Mouse (Mus musculus): Measurements from ENCODE around the gene Wdr62. TPM values are rescaled to one million over a fixed set of nuclear protein-coding genes. Genes with fewer than 3 reads are reported as not detected.

Wdr62 gene
- polyA plus RNA-seq, 1 experiment from 2014 or later = 9.7 TPM

GRCm38 (mm10) chr7:30289714-30290399 is 9.6 kb upstream of the Wdr62 start:
- WGBS = 55% methylated on average over 10 of the region's 10 CpGs
- H3K27ac ChIP-seq (ENCODE audit: low read length) = no peak overlapping the region
- H3K4me3 ChIP-seq (ENCODE audit: low read length) = no peak overlapping the region
- H3K27me3 ChIP-seq (ENCODE audit: insufficient read depth, low read length) = no peaks in the 10 kb centered on the region
- no peak overlapping the region for H3K9ac ChIP-seq (replicated peaks; ENCODE audit: low read length)
- H3K4me1 ChIP-seq (ENCODE audit: insufficient read depth, low read length) = peaks cover 7% of the 10 kb centered on the region
- H3K9me3 ChIP-seq (ENCODE audit: low read length) = no peaks in the 10 kb centered on the region
- H3K36me3 ChIP-seq (ENCODE audit: insufficient read depth, low read length) = no peaks in the 10 kb centered on the region
- no peak overlapping the region for H3K4me2 ChIP-seq (replicated peaks; ENCODE audit: low read depth, low read length)
- ATAC-seq (ENCODE audit: low FRiP score, low TSS enrichment) = peak; percentile 47; the same call in 1 of the 2 replicates

GRCm38 (mm10) chr7:30289071-30289713 is 9.0 kb upstream of the Wdr62 start:
- H3K9me3 ChIP-seq (ENCODE audit: low read length) = no peaks in the 10 kb centered on the region
- peak; percentile 10; the same call in 1 of the 2 replicates for ATAC-seq (ENCODE audit: low FRiP score, low TSS enrichment)
- WGBS = 68% methylated on average over 7 of the region's 7 CpGs
- H3K4me1 ChIP-seq (ENCODE audit: insufficient read depth, low read length) = peaks cover 7% of the 10 kb centered on the region
- H3K27me3 ChIP-seq (ENCODE audit: insufficient read depth, low read length) = no peaks in the 10 kb centered on the region
- H3K9ac ChIP-seq (replicated peaks; ENCODE audit: low read length) = no peak overlapping the region
- H3K4me2 ChIP-seq (replicated peaks; ENCODE audit: low read depth, low read length) = no peak overlapping the region
- H3K4me3 ChIP-seq (ENCODE audit: low read length) = no peak overlapping the region
- H3K27ac ChIP-seq (ENCODE audit: low read length) = no peak overlapping the region
- H3K36me3 ChIP-seq (ENCODE audit: insufficient read depth, low read length) = no peaks in the 10 kb centered on the region

GRCm38 (mm10) chr7:30288046-30288445 is 7.8 kb upstream of the Wdr62 start:
- Histone ChIP-seq H3K4me3 (ENCODE audit: low read length) (no peak overlapping the region), H3K27me3 (ENCODE audit: insufficient read depth, low read length) (no peaks in the 10 kb centered on the region), H3K9me3 (ENCODE audit: low read length) (no peaks in the 10 kb centered on the region), H3K27ac (ENCODE audit: low read length) (no peak overlapping the region), H3K36me3 (ENCODE audit: insufficient read depth, low read length) (no peaks in the 10 kb centered on the region), H3K4me2 (replicated peaks; ENCODE audit: low read depth, low read length) (no peak overlapping the region), H3K9ac (replicated peaks; ENCODE audit: low read length) (no peak overlapping the region), H3K4me1 (ENCODE audit: insufficient read depth, low read length) (peaks cover 7% of the 10 kb centered on the region)
- no peak for ATAC-seq (ENCODE audit: low FRiP score, low TSS enrichment)
- WGBS = 64% methylated on average over 6 of the region's 6 CpGs

- H3K36me3 ChIP-seq (ENCODE audit: insufficient read depth, low read length) = no peaks in the 10 kb centered on the region
- H3K4me1 ChIP-seq (ENCODE audit: insufficient read depth, low read length) = peaks cover 7% of the 10 kb centered on the region
- H3K9me3 ChIP-seq (ENCODE audit: low read length) = no peaks in the 10 kb centered on the region
- H3K27ac ChIP-seq (ENCODE audit: low read length) = no peak overlapping the region
- H3K9ac ChIP-seq (replicated peaks; ENCODE audit: low read length) = no peak overlapping the region
- no peaks in the 10 kb centered on the region for H3K27me3 ChIP-seq (ENCODE audit: insufficient read depth, low read length)
- H3K4me2 ChIP-seq (replicated peaks; ENCODE audit: low read depth, low read length) = no peak overlapping the region
- no peak overlapping the region for H3K4me3 ChIP-seq (ENCODE audit: low read length)
- no peak for ATAC-seq (ENCODE audit: low FRiP score, low TSS enrichment)
- 61% methylated on average over 8 of the region's 8 CpGs for WGBS
These were observed 6.6 kb upstream of the Wdr62 start for GRCm38 (mm10) chr7:30286701-30287410.

GRCm38 (mm10) chr7:30282740-30283139 is 2.5 kb upstream of the Wdr62 start:
- Histone ChIP-seq H3K36me3 (ENCODE audit: insufficient read depth, low read length) (no peaks in the 10 kb centered on the region), H3K27ac (ENCODE audit: low read length) (no peak overlapping the region), H3K4me1 (ENCODE audit: insufficient read depth, low read length) (peaks cover 12% of the 10 kb centered on the region), H3K4me2 (replicated peaks; ENCODE audit: low read depth, low read length) (no peak overlapping the region), H3K27me3 (ENCODE audit: insufficient read depth, low read length) (no peaks in the 10 kb centered on the region), H3K4me3 (ENCODE audit: low read length) (no peak overlapping the region), H3K9ac (replicated peaks; ENCODE audit: low read length) (no peak overlapping the region), H3K9me3 (ENCODE audit: low read length) (no peaks in the 10 kb centered on the region)
- WGBS = 83% methylated on average over 7 of the region's 7 CpGs
- no peak for ATAC-seq (ENCODE audit: low FRiP score, low TSS enrichment)

- 0 out of 2 replicates have a peak overlapping the region, but pooled peaks have one; percentile 99 for H3K27ac ChIP-seq (ENCODE audit: low read length)
- ATAC-seq (ENCODE audit: low FRiP score, low TSS enrichment) = no peak
- H3K27me3 ChIP-seq (ENCODE audit: insufficient read depth, low read length) = no peaks in the 10 kb centered on the region
- H3K9me3 ChIP-seq (ENCODE audit: low read length) = no peaks in the 10 kb centered on the region
- peak overlapping the region; percentile 74; the same call in 1 of the 2 replicates for H3K4me3 ChIP-seq (ENCODE audit: low read length)
- peak overlapping the region; percentile 93; the same call in 1 of the 2 replicates for H3K4me2 ChIP-seq (replicated peaks; ENCODE audit: low read depth, low read length)
- no peak overlapping the region for H3K9ac ChIP-seq (replicated peaks; ENCODE audit: low read length)
- WGBS = 72% methylated on average over 4 of the region's 4 CpGs
- H3K4me1 ChIP-seq (ENCODE audit: insufficient read depth, low read length) = peaks cover 12% of the 10 kb centered on the region
- no peaks in the 10 kb centered on the region for H3K36me3 ChIP-seq (ENCODE audit: insufficient read depth, low read length)
These were observed 1.3 kb upstream of the Wdr62 start for GRCm38 (mm10) chr7:30281522-30281921.

- Histone ChIP-seq H3K36me3 (ENCODE audit: insufficient read depth, low read length) (no peaks in the 10 kb centered on the region), H3K27me3 (ENCODE audit: insufficient read depth, low read length) (no peaks in the 10 kb centered on the region), H3K4me2 (replicated peaks; ENCODE audit: low read depth, low read length) (peak overlapping the region; percentile 93), H3K4me3 (ENCODE audit: low read length) (peak overlapping the region; percentile 74), H3K9me3 (ENCODE audit: low read length) (no peaks in the 10 kb centered on the region), H3K27ac (ENCODE audit: low read length) (peak overlapping the region; percentile 99), H3K4me1 (ENCODE audit: insufficient read depth, low read length) (peaks cover 12% of the 10 kb centered on the region), H3K9ac (replicated peaks; ENCODE audit: low read length) (peak overlapping the region; percentile 71)
- WGBS = 0% methylated on average over 20 of the region's 20 CpGs
- peak; percentile 88 for ATAC-seq (ENCODE audit: low FRiP score, low TSS enrichment)
These were observed 485 bp upstream of the Wdr62 start for GRCm38 (mm10) chr7:30280670-30281138.

- H3K9me3 ChIP-seq (ENCODE audit: low read length) = no peaks in the 10 kb centered on the region
- H3K27me3 ChIP-seq (ENCODE audit: insufficient read depth, low read length) = no peaks in the 10 kb centered on the region
- WGBS = 1% methylated on average over 6 of the region's 6 CpGs
- peak; percentile 43 for ATAC-seq (ENCODE audit: low FRiP score, low TSS enrichment)
- peak overlapping the region; percentile 93 for H3K4me2 ChIP-seq (replicated peaks; ENCODE audit: low read depth, low read length)
- peak overlapping the region; percentile 66 for H3K9ac ChIP-seq (replicated peaks; ENCODE audit: low read length)
- no peaks in the 10 kb centered on the region for H3K36me3 ChIP-seq (ENCODE audit: insufficient read depth, low read length)
- H3K4me1 ChIP-seq (ENCODE audit: insufficient read depth, low read length) = peaks cover 12% of the 10 kb centered on the region
- H3K27ac ChIP-seq (ENCODE audit: low read length) = peak overlapping the region; percentile 99
- H3K4me3 ChIP-seq (ENCODE audit: low read length) = peak overlapping the region; percentile 74
These were observed 683 bp downstream of the Wdr62 start for GRCm38 (mm10) chr7:30279536-30279935.

- H3K9me3 ChIP-seq (ENCODE audit: low read length) = no peaks in the 10 kb centered on the region
- H3K4me2 ChIP-seq (replicated peaks; ENCODE audit: low read depth, low read length) = peak overlapping the region; percentile 93
- H3K36me3 ChIP-seq (ENCODE audit: insufficient read depth, low read length) = no peaks in the 10 kb centered on the region
- no peak for ATAC-seq (ENCODE audit: low FRiP score, low TSS enrichment)
- H3K9ac ChIP-seq (replicated peaks; ENCODE audit: low read length) = no peak overlapping the region
- H3K27ac ChIP-seq (ENCODE audit: low read length) = no peak overlapping the region
- WGBS = 56% methylated on average over 2 of the region's 2 CpGs
- H3K27me3 ChIP-seq (ENCODE audit: insufficient read depth, low read length) = no peaks in the 10 kb centered on the region
- peak overlapping the region; percentile 74; the same call in 1 of the 2 replicates for H3K4me3 ChIP-seq (ENCODE audit: low read length)
- H3K4me1 ChIP-seq (ENCODE audit: insufficient read depth, low read length) = peaks cover 12% of the 10 kb centered on the region
These were observed 1.3 kb downstream of the Wdr62 start for GRCm38 (mm10) chr7:30278911-30279310.

Measured in kidney, embryonic 16.5 days (tissue).